Mouse (Mus musculus) megakaryocyte, embryonic 14.5 days (primary cell): ENCODE data around the gene Rasgrf2. TPM values are rescaled to one million over a fixed set of nuclear protein-coding genes. Genes with fewer than 3 reads are reported as not detected.

Experiments
- H3K27me3 ChIP-seq: replicated peaks from 2 replicates; pipeline ENCODE3; 2012; ENCODE audit warnings: inconsistent platforms
- H3K36me3 ChIP-seq: replicated peaks from 2 replicates; pipeline ENCODE3; 2012; ENCODE audit warnings: low read length, inconsistent platforms, mixed read lengths
- H3K4me1 ChIP-seq: 2 replicates; pipeline ENCODE4 v1.6.1; 2012; ENCODE audit warnings: inconsistent platforms
- H3K4me3 ChIP-seq: replicated peaks from 2 replicates; pipeline ENCODE3; 2012; ENCODE audit warnings: moderate library complexity, mild to moderate bottlenecking, inconsistent platforms
- H3K9me3 ChIP-seq: 2 replicates; pipeline ENCODE4 v1.6.1; 2012; ENCODE audit warnings: inconsistent platforms
- FLI1 ChIP-seq: IDR thresholded peaks from 2 replicates; pipeline ENCODE4 v1.6.1; 2012; ENCODE audit warnings: low read length, inconsistent platforms, mixed read lengths
- GATA1 ChIP-seq: IDR thresholded peaks from 3 replicates; pipeline ENCODE4 v1.6.1; 2012; ENCODE audit warnings: mixed read lengths, low read length, inconsistent platforms, borderline replicate concordance
- polyA plus RNA-seq: library from polyadenylated mRNA; stranded (reverse); fragments of >175 nt; gene quantifications from 2 replicates; pipeline ENCODE4 v1.2.3, GENCODE M21; 2012; ENCODE audit warnings: low replicate concordance; ENCODE audit not compliant: insufficient read depth

Gene Rasgrf2
- polyA plus RNA-seq, 1 experiment, result 0.70 TPM

GRCm38 (mm10) chr13:92114076-92114475 is 17.4 kb downstream of the Rasgrf2 start:
- Histone ChIP-seq H3K9me3 (peaks cover 4% of the 10 kb centered on the region), H3K27me3 (no peaks in the 10 kb centered on the region), H3K4me1 (peaks cover 2% of the 10 kb centered on the region; the same call in 1 of the 2 replicates), H3K36me3 (no peaks in the 10 kb centered on the region), H3K4me3 (no peak overlapping the region)
- TF ChIP-seq FLI1 (no peak), GATA1 (no peak)

GRCm38 (mm10) chr13:92108237-92108636 is 23.2 kb downstream of the Rasgrf2 start:
- Histone ChIP-seq H3K4me1 (peaks cover 15% of the 10 kb centered on the region), H3K4me3 (no peak overlapping the region), H3K27me3 (peaks cover 2% of the 10 kb centered on the region), H3K36me3 (no peaks in the 10 kb centered on the region), H3K9me3 (no peaks in the 10 kb centered on the region)
- no peak for TF ChIP-seq GATA1
- no peak for TF ChIP-seq FLI1

- Histone ChIP-seq H3K9me3 (peaks cover 4% of the 10 kb centered on the region; the same call in 1 of the 2 replicates), H3K4me1 (peaks cover 13% of the 10 kb centered on the region), H3K36me3 (no peaks in the 10 kb centered on the region), H3K27me3 (peaks cover 7% of the 10 kb centered on the region), H3K4me3 (no peak overlapping the region)
- TF ChIP-seq FLI1, result no peak
- no peak for TF ChIP-seq GATA1
Measured at GRCm38 (mm10) chr13:92104259-92104658, 27.2 kb downstream of the Rasgrf2 start.

GRCm38 (mm10) chr13:92098484-92098883 is 33.0 kb downstream of the Rasgrf2 start:
- H3K4me3 ChIP-seq, result no peak overlapping the region
- H3K36me3 ChIP-seq, result no peaks in the 10 kb centered on the region
- H3K4me1 ChIP-seq, result peaks cover 11% of the 10 kb centered on the region
- H3K27me3 ChIP-seq, result peaks cover 5% of the 10 kb centered on the region
- TF ChIP-seq GATA1, result no peak
- TF ChIP-seq FLI1, result no peak
- peaks cover 8% of the 10 kb centered on the region; the same call in 1 of the 2 replicates for H3K9me3 ChIP-seq

GRCm38 (mm10) chr13:92095131-92096090 is 36.0 kb downstream of the Rasgrf2 start:
- Histone ChIP-seq H3K36me3 (no peaks in the 10 kb centered on the region), H3K27me3 (no peaks in the 10 kb centered on the region), H3K4me1 (peaks cover 11% of the 10 kb centered on the region), H3K9me3 (peaks cover 10% of the 10 kb centered on the region; the same call in 1 of the 2 replicates), H3K4me3 (peak overlapping the region; percentile 81)
- no peak for TF ChIP-seq GATA1
- TF ChIP-seq FLI1, result no peak

- Histone ChIP-seq H3K27me3 (no peaks in the 10 kb centered on the region), H3K4me1 (peaks cover 11% of the 10 kb centered on the region), H3K36me3 (no peaks in the 10 kb centered on the region), H3K4me3 (no peak overlapping the region), H3K9me3 (peaks cover 10% of the 10 kb centered on the region; the same call in 1 of the 2 replicates)
- no peak for TF ChIP-seq GATA1
- TF ChIP-seq FLI1, result no peak
Measured at GRCm38 (mm10) chr13:92093712-92094290, 37.7 kb downstream of the Rasgrf2 start.

- H3K9me3 ChIP-seq, result peaks cover 11% of the 10 kb centered on the region
- no peaks in the 10 kb centered on the region for H3K36me3 ChIP-seq
- TF ChIP-seq GATA1 (no peak), FLI1 (no peak)
- H3K27me3 ChIP-seq, result no peaks in the 10 kb centered on the region
- no peak overlapping the region for H3K4me3 ChIP-seq
- H3K4me1 ChIP-seq, result no peaks in the 10 kb centered on the region
Measured at GRCm38 (mm10) chr13:92073111-92073510, 58.3 kb downstream of the Rasgrf2 start.

GRCm38 (mm10) chr13:92068651-92069050 is 62.8 kb downstream of the Rasgrf2 start:
- H3K4me3 ChIP-seq, result no peak overlapping the region
- TF ChIP-seq FLI1, result no peak
- no peak for TF ChIP-seq GATA1
- no peaks in the 10 kb centered on the region for H3K4me1 ChIP-seq

GRCm38 (mm10) chr13:92067831-92068230 is 63.6 kb downstream of the Rasgrf2 start:
- Histone ChIP-seq H3K36me3 (no peaks in the 10 kb centered on the region), H3K9me3 (peaks cover 11% of the 10 kb centered on the region), H3K27me3 (no peaks in the 10 kb centered on the region)

More at GRCm38 (mm10) chr13:92068651-92069050, 62.8 kb downstream of the Rasgrf2 start:
- no peaks in the 10 kb centered on the region for H3K36me3 ChIP-seq
- H3K9me3 ChIP-seq, result peaks cover 11% of the 10 kb centered on the region
- H3K27me3 ChIP-seq, result no peaks in the 10 kb centered on the region

More at GRCm38 (mm10) chr13:92067831-92068230, 63.6 kb downstream of the Rasgrf2 start:
- TF ChIP-seq GATA1 (no peak), FLI1 (no peak)
- Histone ChIP-seq H3K4me1 (no peaks in the 10 kb centered on the region), H3K4me3 (no peak overlapping the region)
